Mouse (Mus musculus) heart, embryonic 16.5 days (tissue): ENCODE data around the gene Prtg. TPM values are rescaled to one million over a fixed set of nuclear protein-coding genes. Genes with fewer than 3 reads are reported as not detected.

Experiments used
- ATAC-seq: fragments of 200-750 bp; cut with Nextera tagmentation; replicated peaks from 2 replicates; pipeline ENCODE4 v1.8.0; 2017; ENCODE audit warnings: moderate number of reproducible peaks; ENCODE audit not compliant: insufficient read depth, low FRiP score; ENCODE audit errors: extremely low read depth
- H3K27ac ChIP-seq: fragments of 300-500 bp; sonication (generic); 2 replicates; pipeline ENCODE4 v1.5.1; 2014; ENCODE audit warnings: mild to moderate bottlenecking, low read length, control low read depth, moderate library complexity
- H3K27me3 ChIP-seq: fragments of 300-500 bp; sonication (generic); 2 replicates; pipeline ENCODE4 v1.6.1; 2014; ENCODE audit warnings: low read length, mixed read lengths; ENCODE audit not compliant: control insufficient read depth, insufficient read depth
- H3K36me3 ChIP-seq: fragments of 300-500 bp; sonication (generic); 2 replicates; pipeline ENCODE4 v1.6.1; 2014; ENCODE audit not compliant: control insufficient read depth, insufficient read depth
- H3K4me1 ChIP-seq: fragments of 300-500 bp; sonication (generic); 2 replicates; pipeline ENCODE4 v1.6.1; 2014; ENCODE audit warnings: low read length, mixed read lengths; ENCODE audit not compliant: control insufficient read depth, insufficient read depth
- H3K4me2 ChIP-seq: fragments of 300-500 bp; sonication (generic); 2 replicates; pipeline ENCODE4 v1.6.1; 2014; ENCODE audit warnings: low read depth, mild to moderate bottlenecking, control low read depth, low read length
- H3K4me3 ChIP-seq: fragments of 300-500 bp; sonication (generic); 2 replicates; pipeline ENCODE4 v1.5.1; 2014; ENCODE audit warnings: mild to moderate bottlenecking, control low read depth, low read length
- H3K9ac ChIP-seq: fragments of 300-500 bp; sonication (generic); 2 replicates; pipeline ENCODE4 v1.6.1; 2014; ENCODE audit warnings: low read length, control low read depth
- H3K9me3 ChIP-seq: fragments of 300-500 bp; sonication (generic); replicated peaks from 2 replicates; pipeline ENCODE4 v1.6.1; 2016; ENCODE audit warnings: low read length; ENCODE audit not compliant: control insufficient read depth
- WGBS: fragments of 180-500 bp; shearing (Covaris S2); extraction: QIAGEN DNeasy Blood & Tissue Kit; methylation state at CpG from one replicate; pipeline ENCODE4 v1.1.7; 2014; 5-methylcytosine and 5-hydroxymethylcytosine counted together
- polyA plus RNA-seq: library from polyadenylated mRNA; unstranded; fragments of >200 nt; fragmentation: Nextera tagmentation; extraction: Ambion mirVana; gene quantifications from 2 replicates; pipeline ENCODE4 v1.2.1, GENCODE M21; 2015

The Prtg gene
- polyA plus RNA-seq, 1 experiment from 2014 or later: 0.29 TPM

DNA sequence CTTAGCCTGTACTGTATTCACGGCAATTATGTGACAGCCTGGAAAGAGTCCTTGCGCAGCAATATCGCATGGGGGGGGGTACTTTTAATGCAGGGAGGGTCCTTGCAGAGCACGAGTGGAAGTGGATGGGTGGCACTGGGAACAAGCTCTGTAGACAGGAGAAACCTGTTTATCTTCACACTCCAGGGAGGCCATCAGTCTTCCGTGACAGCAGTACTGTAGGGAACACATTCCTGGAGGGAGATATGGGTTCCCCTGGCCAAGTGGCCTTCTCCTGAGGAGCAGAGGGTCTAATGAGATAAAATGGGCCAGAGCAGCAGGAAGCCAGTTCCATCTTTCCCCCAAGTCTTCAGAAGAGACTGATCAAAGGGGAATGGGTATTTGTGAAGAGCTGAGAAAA, 26.0 kb upstream of the Prtg start:
- Histone ChIP-seq H3K27ac (peak overlapping the region; percentile 47; the same call in 1 of the 2 replicates), H3K4me1 (peaks cover 24% of the 10 kb centered on the region), H3K4me3 (no peak overlapping the region), H3K4me2 (peak overlapping the region; percentile 51), H3K9ac (0 out of 2 replicates have a peak overlapping the region, but pooled peaks have one; percentile 12), H3K27me3 (no peaks in the 10 kb centered on the region), H3K9me3 (no peaks in the 10 kb centered on the region), H3K36me3 (no peaks in the 10 kb centered on the region)
- WGBS: 10% methylated on average over 5 of the region's 5 CpGs
- ATAC-seq: peak; percentile 56; the same call in 1 of the 2 replicates

- Histone ChIP-seq H3K36me3 (no peaks in the 10 kb centered on the region), H3K4me1 (peaks cover 26% of the 10 kb centered on the region), H3K4me3 (no peak overlapping the region), H3K27me3 (no peaks in the 10 kb centered on the region), H3K4me2 (peak overlapping the region; percentile 44; the same call in 1 of the 2 replicates), H3K9ac (no peak overlapping the region), H3K9me3 (no peaks in the 10 kb centered on the region), H3K27ac (no peak overlapping the region)
- WGBS: 22% methylated on average over 4 of the region's 4 CpGs
- no peak for ATAC-seq
Observed at GRCm38 (mm10) chr9:72781466-72781865, 25.2 kb upstream of the Prtg start.

- no peak for ATAC-seq
- H3K4me3 ChIP-seq: no peak overlapping the region
Observed at GRCm38 (mm10) chr9:72782121-72782520, 24.6 kb upstream of the Prtg start.

GRCm38 (mm10) chr9:72787732-72788131, 18.9 kb upstream of the Prtg start:
- Histone ChIP-seq H3K36me3 (no peaks in the 10 kb centered on the region), H3K4me3 (no peak overlapping the region), H3K4me2 (no peak overlapping the region), H3K4me1 (peaks cover 19% of the 10 kb centered on the region), H3K27ac (no peak overlapping the region), H3K9me3 (no peaks in the 10 kb centered on the region), H3K27me3 (no peaks in the 10 kb centered on the region), H3K9ac (no peak overlapping the region)
- ATAC-seq: no peak
- WGBS: 91% methylated on average over 1 of the region's 1 CpGs

More at GRCm38 (mm10) chr9:72782121-72782520, 24.6 kb upstream of the Prtg start:
- H3K4me2 ChIP-seq: no peak overlapping the region
- H3K27me3 ChIP-seq: no peaks in the 10 kb centered on the region
- WGBS: 20% methylated on average over 8 of the region's 8 CpGs
- H3K9me3 ChIP-seq: no peaks in the 10 kb centered on the region
- no peak overlapping the region for H3K27ac ChIP-seq
- H3K4me1 ChIP-seq: peaks cover 26% of the 10 kb centered on the region
- H3K36me3 ChIP-seq: no peaks in the 10 kb centered on the region
- H3K9ac ChIP-seq: no peak overlapping the region

- Histone ChIP-seq H3K27ac (peak overlapping the region; percentile 23; the same call in 1 of the 2 replicates), H3K9me3 (peaks cover 3% of the 10 kb centered on the region; the same call in 1 of the 2 replicates), H3K4me2 (no peak overlapping the region), H3K9ac (no peak overlapping the region), H3K27me3 (no peaks in the 10 kb centered on the region), H3K4me1 (peaks cover 19% of the 10 kb centered on the region), H3K36me3 (no peaks in the 10 kb centered on the region), H3K4me3 (no peak overlapping the region)
- no peak for ATAC-seq
- WGBS: 47% methylated on average over 14 of the region's 14 CpGs
Observed at GRCm38 (mm10) chr9:72790530-72791212, 16.0 kb upstream of the Prtg start.

DNA sequence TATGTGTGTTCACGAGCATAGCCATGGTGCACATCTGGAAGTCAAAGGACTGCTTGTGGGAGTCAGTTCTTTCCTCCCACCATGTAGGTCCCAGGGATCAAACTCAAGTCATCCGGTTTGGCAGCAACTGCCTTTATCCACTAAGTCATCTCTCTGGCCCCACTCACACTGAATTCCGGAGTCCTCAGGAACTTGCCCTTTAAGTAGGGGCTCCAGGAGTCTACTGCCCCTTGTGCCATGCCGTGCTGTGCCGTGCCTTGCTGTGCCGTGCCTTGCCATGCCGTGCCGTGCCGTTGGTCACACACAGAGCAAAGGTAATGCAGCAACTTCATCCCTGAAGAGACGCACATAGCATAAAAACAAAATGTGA, 15.5 kb upstream of the Prtg start:
- H3K4me3 ChIP-seq: peak overlapping the region; percentile 11; the same call in 1 of the 2 replicates
- ATAC-seq: no peak
- peak overlapping the region; percentile 53 for H3K4me2 ChIP-seq
- H3K9me3 ChIP-seq: peaks cover 3% of the 10 kb centered on the region; the same call in 1 of the 2 replicates
- H3K4me1 ChIP-seq: peaks cover 18% of the 10 kb centered on the region
- H3K36me3 ChIP-seq: no peaks in the 10 kb centered on the region
- H3K9ac ChIP-seq: no peak overlapping the region
- H3K27me3 ChIP-seq: no peaks in the 10 kb centered on the region
- H3K27ac ChIP-seq: no peak overlapping the region
- 26% methylated on average over 10 of the region's 10 CpGs for WGBS

DNA sequence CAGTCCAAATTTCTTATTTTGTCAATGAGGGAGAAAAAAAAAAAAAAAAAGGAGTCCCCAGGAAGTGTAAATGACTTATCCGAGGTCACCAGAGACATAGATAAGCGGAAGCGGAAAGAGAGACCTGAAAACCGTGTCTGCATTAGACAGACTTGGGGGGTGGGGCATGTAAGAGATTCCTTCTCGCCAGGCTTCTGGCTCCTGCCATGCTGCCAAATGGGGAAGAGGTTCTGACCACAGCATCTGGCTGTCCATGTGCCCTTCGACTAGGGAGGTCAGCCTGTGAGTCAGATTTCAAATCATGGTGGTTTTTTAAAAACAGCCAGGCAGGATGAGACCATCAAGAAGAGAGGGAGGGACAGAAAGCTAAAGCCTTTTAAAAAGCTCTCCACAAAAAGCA, 15.0 kb upstream of the Prtg start:
- Histone ChIP-seq H3K27ac (no peak overlapping the region), H3K27me3 (no peaks in the 10 kb centered on the region), H3K36me3 (no peaks in the 10 kb centered on the region), H3K9me3 (peaks cover 3% of the 10 kb centered on the region; the same call in 1 of the 2 replicates), H3K4me3 (no peak overlapping the region; the same call in 1 of the 2 replicates), H3K4me1 (peaks cover 17% of the 10 kb centered on the region), H3K4me2 (peak overlapping the region; percentile 53), H3K9ac (no peak overlapping the region)
- 7% methylated on average over 6 of the region's 6 CpGs for WGBS
- ATAC-seq: no peak

GRCm38 (mm10) chr9:72795243-72795642, 11.4 kb upstream of the Prtg start:
- H3K27me3 ChIP-seq: no peaks in the 10 kb centered on the region
- no peak overlapping the region for H3K27ac ChIP-seq
- WGBS: 74% methylated on average over 3 of the region's 3 CpGs
- peaks cover 18% of the 10 kb centered on the region for H3K4me1 ChIP-seq
- no peak for ATAC-seq
- peaks cover 3% of the 10 kb centered on the region; the same call in 1 of the 2 replicates for H3K9me3 ChIP-seq
- H3K4me3 ChIP-seq: no peak overlapping the region
- H3K9ac ChIP-seq: no peak overlapping the region
- H3K36me3 ChIP-seq: no peaks in the 10 kb centered on the region
- H3K4me2 ChIP-seq: no peak overlapping the region

DNA sequence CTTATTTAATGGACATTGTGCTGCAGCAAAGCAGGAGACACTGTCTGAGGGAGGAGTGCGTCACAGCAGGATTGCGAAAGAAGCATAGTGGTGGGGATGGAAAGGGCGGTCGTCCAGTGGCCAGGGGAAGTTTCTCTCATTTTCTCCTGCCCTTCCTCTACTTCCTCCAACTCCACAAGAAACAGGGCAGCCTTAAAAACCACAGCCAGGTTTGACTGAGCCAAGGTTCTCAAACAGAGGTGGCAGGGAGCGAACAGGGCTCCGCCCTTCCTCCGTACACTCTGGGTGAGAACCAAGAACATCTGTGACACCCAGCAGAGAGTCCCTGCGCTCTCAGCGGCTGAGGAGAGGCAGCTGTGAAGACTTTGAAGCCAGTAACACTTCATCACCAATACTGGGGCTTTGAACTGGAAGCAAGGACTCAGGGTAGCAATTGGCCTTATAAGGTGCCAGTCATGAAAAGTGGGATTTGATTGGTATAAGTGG, 9.5 kb upstream of the Prtg start:
- H3K4me3 ChIP-seq: no peak overlapping the region
- ATAC-seq: peak; percentile 81; the same call in 1 of the 2 replicates

More for the DNA sequence above, 9.5 kb upstream of the Prtg start:
- peak overlapping the region; percentile 3; the same call in 1 of the 2 replicates for H3K4me2 ChIP-seq
- peaks cover 3% of the 10 kb centered on the region; the same call in 1 of the 2 replicates for H3K9me3 ChIP-seq
- WGBS: 40% methylated on average over 9 of the region's 9 CpGs
- H3K4me1 ChIP-seq: 0 out of 2 replicates have a peak, but pooled peaks cover 2% of the 10 kb centered on the region
- no peak overlapping the region for H3K9ac ChIP-seq
- H3K36me3 ChIP-seq: no peaks in the 10 kb centered on the region
- H3K27ac ChIP-seq: no peak overlapping the region
- H3K27me3 ChIP-seq: no peaks in the 10 kb centered on the region
